Mouse (Mus musculus): Measurements from ENCODE around the gene Crtc2. TPM values are rescaled to one million over a fixed set of nuclear protein-coding genes. Genes with fewer than 3 reads are reported as not detected.

Crtc2 gene
- polyA plus RNA-seq (2012; rRNA removed) = 7.5 and 9.5 TPM in 2 replicates

DNA sequence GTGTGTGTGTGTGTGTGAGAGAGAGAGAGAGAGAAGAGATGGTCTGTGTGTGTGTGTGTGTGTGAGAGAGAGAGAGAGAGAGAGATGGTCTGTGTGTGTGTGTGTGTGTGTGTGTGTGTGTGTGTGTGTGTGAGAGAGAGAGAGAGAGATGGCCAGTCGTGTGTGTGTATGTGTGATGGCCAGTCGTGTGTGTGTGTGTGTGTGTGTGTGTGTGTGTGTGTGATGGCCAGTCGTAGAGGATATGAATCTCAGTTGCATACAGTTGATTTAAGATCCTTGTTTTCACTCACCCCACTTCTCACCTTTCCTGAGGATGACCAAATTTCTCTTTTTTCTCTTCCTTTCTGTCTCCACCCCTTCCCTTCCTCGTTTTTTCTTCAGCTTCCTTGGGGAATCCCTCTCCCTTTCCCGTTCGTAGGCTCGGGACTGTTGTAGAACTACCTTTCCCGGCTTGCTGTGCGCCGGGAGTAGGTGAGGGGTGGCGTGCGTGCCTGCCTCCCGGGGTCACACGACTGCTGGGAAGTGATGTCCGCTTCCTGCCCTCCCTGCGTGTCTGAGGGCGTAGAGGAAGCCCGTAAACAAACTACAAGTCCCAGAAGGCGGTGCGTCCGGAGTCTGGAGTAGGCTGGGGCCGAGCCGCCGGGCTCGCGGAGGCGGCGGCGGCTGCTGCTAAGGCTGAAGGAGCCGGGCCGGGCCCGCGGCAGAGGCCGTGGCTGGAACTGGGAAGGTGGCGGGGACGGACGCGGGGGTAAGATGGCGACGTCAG is at the start of gene Crtc2:
Gene Crtc2, plus strand, starts transcription at position 511 of the 766 bp plus-strand sequence.

DNA sequence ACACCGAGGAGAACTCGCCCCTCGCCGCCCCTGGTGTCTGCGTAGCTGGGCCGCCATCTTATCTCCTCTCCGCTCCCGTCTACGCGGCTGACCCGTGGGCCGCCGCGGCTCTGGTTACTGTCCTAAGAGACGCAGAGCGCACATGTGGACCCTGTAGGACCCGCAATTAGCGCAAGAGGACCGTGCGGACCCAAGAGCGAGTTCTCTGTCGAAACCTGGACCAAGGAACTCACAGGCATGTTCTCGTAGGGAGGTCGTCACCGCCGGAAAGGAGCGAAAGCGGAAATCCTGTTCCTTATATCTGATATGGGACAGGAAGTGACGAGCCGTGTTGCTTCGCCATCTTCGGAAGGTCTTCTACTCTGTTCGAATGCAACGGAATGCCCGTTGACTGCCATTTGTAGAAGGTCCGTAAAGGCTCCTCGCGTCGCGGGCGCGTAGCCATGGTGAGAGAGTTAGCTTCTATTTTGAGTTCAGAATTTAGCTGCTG is 40.5 kb upstream of the Crtc2 start, which contains the start of the genes Rps27 and Rab13:
Gene Rps27, minus strand, starts transcription at position 275 of the 490 bp plus-strand sequence.
Gene Rab13, plus strand, starts transcription at position 319 of the 490 bp plus-strand sequence.

DNA sequence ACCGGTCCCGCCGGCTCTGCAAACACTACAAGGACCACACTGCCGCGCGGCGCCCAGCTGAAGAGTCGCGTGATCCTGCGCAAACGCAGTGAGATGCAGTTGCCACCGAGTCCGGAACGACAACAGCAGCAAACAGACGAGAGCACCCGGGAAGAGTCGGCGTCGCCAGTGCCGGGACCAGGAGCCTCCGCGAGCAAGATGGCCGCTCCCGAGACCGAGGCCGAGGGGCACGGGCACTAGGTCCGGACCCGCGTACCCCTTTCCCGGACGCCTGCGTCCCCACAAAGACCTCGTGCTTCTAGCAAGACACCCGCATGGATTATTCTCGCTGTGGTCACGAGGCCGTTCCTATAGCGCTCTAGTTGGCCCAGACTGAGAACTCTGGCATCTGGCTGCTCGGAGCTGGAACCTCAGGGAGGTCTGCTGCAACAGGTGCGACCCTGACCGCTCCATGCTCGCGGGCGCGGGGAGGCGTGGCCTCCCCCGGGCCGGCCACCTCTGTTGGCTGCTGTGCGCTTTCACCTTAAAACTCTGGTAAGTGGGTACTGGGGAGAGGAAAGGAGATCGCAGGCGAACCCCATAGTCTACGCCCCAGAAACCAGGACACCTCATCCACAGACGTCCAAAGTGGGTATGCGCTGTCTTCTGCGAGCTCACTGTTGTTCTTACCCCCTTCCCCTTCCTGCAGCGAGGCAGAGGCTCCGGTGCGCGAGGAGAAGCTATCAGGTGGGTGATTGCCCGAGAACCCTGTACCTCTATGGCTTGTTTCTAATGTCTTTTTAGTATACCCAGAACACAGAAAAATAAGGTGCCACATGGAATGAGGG is 22.2 kb upstream of the Crtc2 start, which contains the start of gene Jtb:
Gene Jtb, plus strand, starts transcription at position 91 of the 827 bp plus-strand sequence.

DNA sequence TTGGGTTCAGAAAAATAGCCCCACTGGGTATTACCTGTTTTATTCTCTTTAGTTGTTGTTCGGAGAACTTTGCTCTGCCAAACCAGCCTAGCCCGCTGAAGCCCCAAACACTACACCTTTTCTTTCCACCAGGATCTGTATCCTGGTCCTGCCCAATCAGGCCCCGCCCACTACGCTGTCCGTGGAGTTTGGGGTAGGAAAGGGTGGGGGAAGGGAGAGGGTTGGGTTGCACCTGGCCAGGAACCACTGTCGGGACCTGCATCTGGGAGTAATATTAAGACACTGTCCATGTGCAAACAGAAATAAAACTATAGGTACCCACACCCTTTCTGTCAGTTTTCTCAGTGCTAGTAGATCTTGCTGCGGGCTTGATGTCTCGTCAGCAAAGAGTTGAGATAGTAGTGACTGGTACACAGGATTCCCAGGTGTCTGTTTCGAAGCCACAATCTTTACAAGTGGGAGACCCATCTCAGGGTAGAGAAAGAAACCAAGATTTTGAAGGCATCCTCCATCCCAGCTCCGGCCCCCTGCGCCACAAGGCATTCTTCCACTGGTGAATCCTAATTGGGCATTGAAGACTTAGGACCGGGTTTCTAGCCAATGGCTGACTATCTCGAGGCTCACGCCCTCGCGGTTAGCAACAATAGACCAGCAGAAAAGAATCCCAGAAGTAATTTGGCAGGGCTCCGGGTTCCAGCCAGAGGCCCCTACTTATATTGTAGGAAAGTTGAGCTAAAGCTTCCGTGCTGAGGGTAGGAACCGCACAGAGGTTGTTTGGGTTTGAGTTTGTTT is 10.8 kb upstream of the Crtc2 start, which contains the start of gene Creb3l4:
Gene Creb3l4, minus strand, starts transcription at position 529 of the 792 bp plus-strand sequence.

DNA sequence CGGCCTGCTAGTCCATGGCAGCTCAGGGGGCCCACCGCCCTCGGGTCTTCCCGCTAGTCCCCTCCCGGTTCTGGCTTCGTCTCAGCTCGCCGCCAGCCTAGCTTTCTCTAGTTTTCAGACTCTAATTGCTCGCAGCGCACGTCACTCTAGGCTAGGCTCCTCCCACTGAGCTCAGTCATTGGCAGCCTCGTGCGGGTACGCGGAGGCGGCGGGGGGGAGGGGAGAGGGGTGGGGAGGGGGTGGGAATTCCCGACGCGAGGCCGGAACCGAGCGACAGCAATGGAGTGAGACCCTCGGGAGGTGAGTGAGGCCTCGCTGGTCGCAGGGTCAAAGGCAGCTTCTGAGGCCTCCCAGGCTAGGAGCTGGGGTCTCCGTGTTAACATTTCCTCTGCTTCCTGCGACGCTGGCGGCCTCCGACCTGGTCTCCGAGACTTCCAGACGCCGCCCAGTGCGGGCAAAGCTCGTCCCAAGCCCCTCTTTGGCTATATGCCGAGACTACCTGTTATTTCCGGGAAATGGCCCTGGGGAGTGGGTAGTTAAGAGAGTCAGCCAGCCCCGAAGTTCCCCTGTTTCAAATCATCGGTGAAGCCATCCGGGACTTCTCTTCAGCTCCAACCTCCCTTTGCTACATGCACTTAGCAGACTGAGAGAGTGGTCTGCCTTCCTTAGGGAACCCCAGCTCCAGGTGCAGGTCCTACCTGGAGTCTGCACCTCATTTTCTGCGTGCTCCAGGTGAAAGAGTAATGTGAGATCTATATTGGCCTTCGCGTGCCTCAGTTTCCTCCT is 5.8 kb upstream of the Crtc2 start, which contains the start of gene Slc39a1:
Gene Slc39a1, plus strand, starts transcription at position 213 of the 786 bp plus-strand sequence.

DNA sequence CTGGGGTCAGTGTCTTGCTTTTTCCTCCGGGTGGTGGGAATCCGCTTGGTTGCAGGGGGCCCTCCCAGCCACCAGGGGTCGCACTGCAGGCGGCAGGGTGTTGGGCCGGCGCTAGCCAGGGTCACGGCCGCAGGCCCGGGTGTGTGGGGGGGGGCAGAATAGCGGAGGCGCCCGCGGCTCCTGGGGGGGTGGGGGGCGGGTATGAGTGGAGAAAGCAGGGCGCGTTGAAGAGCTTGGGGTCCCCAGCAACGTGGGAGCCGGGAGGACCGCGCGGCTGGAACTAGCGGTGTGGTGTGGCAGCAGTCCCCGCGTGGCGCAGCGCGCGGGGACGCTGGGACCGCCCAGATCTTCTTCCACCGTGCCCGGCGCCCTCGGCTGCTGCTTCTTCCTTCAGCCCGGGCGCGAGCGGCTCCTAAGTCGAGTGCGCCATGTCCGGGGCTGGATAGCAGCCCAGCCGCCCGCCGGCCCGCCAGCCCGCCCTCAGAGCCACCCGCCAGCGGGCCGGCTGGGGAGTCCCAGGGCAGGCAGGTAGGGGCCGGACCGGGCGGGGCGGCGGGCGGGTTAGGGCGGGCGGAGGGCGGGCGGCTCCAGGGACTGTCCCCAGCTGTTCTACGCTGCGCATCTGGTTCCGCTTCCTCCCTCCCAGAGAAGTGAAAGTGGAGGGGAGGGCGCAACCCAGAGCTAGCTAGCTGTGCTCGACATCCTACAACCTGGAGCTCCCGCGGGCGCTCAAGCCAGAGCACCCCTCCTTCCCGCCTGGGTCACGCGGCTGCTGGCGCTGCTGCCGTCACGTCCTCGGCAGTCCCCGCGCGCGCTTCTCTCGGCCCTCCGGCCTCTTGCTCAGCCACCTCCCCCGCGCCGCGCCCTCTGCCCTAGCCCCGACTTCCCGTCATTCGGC is 11.3 kb downstream of the Crtc2 start, which contains the start of gene Dennd4b:
Gene Dennd4b, plus strand, starts transcription at position 152 of the 898 bp plus-strand sequence.

DNA sequence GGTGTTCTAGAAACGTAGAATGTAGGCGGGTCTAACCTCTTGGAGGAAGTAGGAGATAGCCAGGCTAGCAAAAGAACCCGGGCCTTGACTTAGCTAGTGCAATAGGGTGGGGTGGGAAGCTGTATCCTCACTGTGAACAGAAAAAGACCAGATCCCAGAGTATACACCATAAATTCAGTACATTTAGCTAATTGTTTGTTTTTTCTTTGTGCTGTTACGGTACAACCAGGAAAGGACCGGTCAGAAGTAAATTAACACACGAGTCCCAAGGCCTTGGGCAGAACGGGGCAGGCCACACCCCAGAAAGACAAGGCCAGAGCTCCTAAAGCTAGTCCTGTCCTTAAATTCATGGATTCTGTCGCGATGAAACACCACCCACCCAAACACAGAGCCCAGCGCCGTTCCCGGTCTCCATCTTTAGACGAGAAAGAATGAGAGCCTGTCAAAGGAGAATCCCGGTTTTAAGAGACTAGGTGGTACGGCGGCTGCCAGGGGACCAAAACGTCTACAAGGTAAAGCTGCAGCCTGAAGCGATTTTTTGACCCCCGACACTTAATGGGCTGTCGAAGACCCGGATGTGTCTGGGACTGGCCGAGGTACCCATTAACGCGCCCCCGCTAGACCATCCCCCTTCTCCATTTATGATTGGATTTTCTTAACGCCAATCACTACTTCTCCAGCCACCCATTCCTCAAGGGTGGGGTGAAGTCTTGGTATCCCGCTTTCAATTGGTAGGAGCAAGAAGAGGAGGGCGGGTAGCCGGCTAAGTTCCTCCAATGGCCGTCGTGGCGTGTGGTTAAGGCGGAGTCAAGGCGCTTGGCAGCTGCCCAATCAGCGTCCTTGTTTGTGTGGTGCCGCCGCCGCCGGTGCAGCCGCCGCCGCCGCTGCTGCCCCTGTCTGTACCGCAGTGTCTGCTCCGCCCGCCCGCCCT is 38.6 kb downstream of the Crtc2 start, which contains the start of gene Gatad2b:
Gene Gatad2b, plus strand, starts transcription at position 834 of the 931 bp plus-strand sequence.

Other genes with a start within 250 kb of the Crtc2 start
- 27.9 and 28.0 TPM in 2 replicates for gene 4933434E20Rik, start 202.5 kb upstream of the Crtc2 start, polyA plus RNA-seq (2012; rRNA removed)
- 42.5 and 47.3 TPM in 2 replicates for gene Ubap2l, start 201.5 kb upstream of the Crtc2 start, polyA plus RNA-seq (2012; rRNA removed)
- 79.1 and 85.0 TPM in 2 replicates for gene Tpm3, start 181.5 kb upstream of the Crtc2 start, polyA plus RNA-seq (2012; rRNA removed)
- gene Nup210l, start 150.0 kb upstream of the Crtc2 start, polyA plus RNA-seq (2012; rRNA removed) = 0.35 and 0.36 TPM in 2 replicates
- 1,483 and 1,543 TPM in 2 replicates for gene Rps27, start 40.5 kb upstream of the Crtc2 start, polyA plus RNA-seq (2012; rRNA removed)
- 4.3 and 5.0 TPM in 2 replicates for gene Rab13, start 40.5 kb upstream of the Crtc2 start, polyA plus RNA-seq (2012; rRNA removed)
- 28.2 and 29.7 TPM in 2 replicates for gene Jtb, start 22.6 kb upstream of the Crtc2 start, polyA plus RNA-seq (2012; rRNA removed)
- 0.24 TPM in 2 replicates for gene Creb3l4, start 10.7 kb upstream of the Crtc2 start, polyA plus RNA-seq (2012; rRNA removed)
- gene Slc39a1, start 6.0 kb upstream of the Crtc2 start, polyA plus RNA-seq (2012; rRNA removed) = 18.0 and 18.6 TPM in 2 replicates
- 4.3 and 5.1 TPM in 2 replicates for gene Dennd4b, start 11.0 kb downstream of the Crtc2 start, polyA plus RNA-seq (2012; rRNA removed)
- gene Gatad2b, start 39.0 kb downstream of the Crtc2 start, polyA plus RNA-seq (2012; rRNA removed) = 3.9 and 5.1 TPM in 2 replicates
- 2.1 and 2.4 TPM in 2 replicates for gene Slc27a3, start 135.8 kb downstream of the Crtc2 start, polyA plus RNA-seq (2012; rRNA removed)
- 9.3 and 11.7 TPM in 2 replicates for gene Ints3, start 179.5 kb downstream of the Crtc2 start, polyA plus RNA-seq (2012; rRNA removed)
- 13.2 and 15.2 TPM in 2 replicates for gene Npr1, start 211.7 kb downstream of the Crtc2 start, polyA plus RNA-seq (2012; rRNA removed)
- gene Ilf2, start 222.0 kb downstream of the Crtc2 start, polyA plus RNA-seq (2012; rRNA removed) = 24.2 and 24.3 TPM in 2 replicates
- gene Snapin, start 236.9 kb downstream of the Crtc2 start, polyA plus RNA-seq (2012; rRNA removed) = 10.8 and 11.4 TPM in 2 replicates